Mouse (Mus musculus) C2C12 (cell line): Measurements from ENCODE around the gene Pram1.

ENCODE experiments used
- CEBPB ChIP-seq: IDR thresholded peaks from one replicate; pipeline ENCODE4 v1.6.1; 2011; ENCODE audit warnings: low read depth, mild to moderate bottlenecking, control low read depth, moderate library complexity
- CTCF ChIP-seq: IDR thresholded peaks from one replicate; pipeline ENCODE4 v1.5.1; 2011; ENCODE audit not compliant: control insufficient read depth, insufficient read depth, insufficient read length
- MYOG ChIP-seq: IDR thresholded peaks from one replicate; pipeline ENCODE4 v1.6.1; 2011; ENCODE audit not compliant: control insufficient read depth, insufficient read length; ENCODE audit errors: extremely low read depth
- USF1 ChIP-seq: IDR thresholded peaks from one replicate; pipeline ENCODE4 v1.6.1; 2011; ENCODE audit warnings: low read depth, mild to moderate bottlenecking, control low read depth, moderate library complexity

DNA sequence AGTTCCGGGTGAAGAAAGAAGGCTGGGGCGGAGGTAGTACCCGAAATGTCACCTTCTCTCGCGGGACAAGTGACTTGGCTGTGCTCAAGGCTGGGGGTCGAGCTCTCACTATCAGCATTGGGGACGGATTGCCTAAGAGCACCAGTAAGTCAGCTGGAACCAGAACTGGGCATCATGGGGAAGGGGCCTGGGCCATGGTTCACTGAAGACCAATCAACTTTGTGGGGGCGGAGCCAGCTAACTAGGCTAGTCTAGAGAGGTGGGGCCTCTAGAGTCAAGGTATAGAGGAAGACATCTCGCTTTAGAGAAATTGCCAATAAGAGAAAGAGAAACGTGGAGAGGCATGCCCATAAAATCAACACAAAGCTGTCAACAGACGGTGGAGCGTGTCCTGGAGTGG is 35.9 kb upstream of the Pram1 start:
- TF ChIP-seq CTCF = no peak
- TF ChIP-seq CEBPB = no peak
- TF ChIP-seq USF1 = no peak
- TF ChIP-seq MYOG = no peak
